ENCODE assay signal across 11 mouse cellular contexts in the genomic region with DNA sequence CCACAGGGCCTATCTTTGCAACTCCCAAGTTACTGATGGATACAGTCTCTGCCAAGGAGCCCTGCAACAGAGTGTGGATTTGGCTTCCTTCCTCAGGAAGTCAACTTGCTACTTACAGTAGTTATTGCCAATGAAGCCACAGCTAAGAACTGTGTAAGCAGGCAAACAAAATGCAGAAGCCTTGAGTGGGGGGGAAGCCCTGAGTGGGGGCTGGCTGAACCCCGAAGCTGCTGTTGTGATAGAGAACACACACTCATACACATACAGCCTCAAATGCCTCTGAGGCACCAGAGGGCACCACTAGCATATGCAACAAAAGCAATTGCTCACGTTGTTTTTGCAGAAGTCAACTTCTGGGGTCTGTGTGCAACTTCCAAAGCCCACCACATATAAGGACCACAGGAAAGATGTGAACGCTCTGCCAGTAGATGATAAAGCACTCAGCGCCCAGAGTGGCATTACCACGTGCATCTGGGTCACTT. TPM values are rescaled to one million over a fixed set of nuclear protein-coding genes. Genes with fewer than 3 reads are reported as not detected.
DNase-seq lines count a peak whose midpoint lies in the region; ATAC-seq and TF ChIP-seq lines count a peak whose summit lies in the region.
"Had no signal": no experiment of that assay in that cellular context is flagged by ENCODE, and none has a peak within 500 bp of the region (broad histone marks: within the 10 kb centered on the region; RNA-seq: fewer than 3 reads in every experiment).

No protein-coding gene starts in this region.

- H3K27ac ChIP-seq in forebrain, postnatal 0 days (ENCODE audit: low read depth, low read length): no peak overlapping the region
- H3K27ac ChIP-seq in forebrain, embryonic 12.5 days: no peak overlapping the region
- H3K27ac ChIP-seq in midbrain, embryonic 14.5 days (replicated peaks; ENCODE audit: low read depth, low read length): no peak overlapping the region
- no peak overlapping the region for H3K27ac ChIP-seq in midbrain, embryonic 11.5 days (ENCODE audit: low read depth, low read length)
- no peak overlapping the region for H3K27ac ChIP-seq in neural tube, embryonic 15.5 days (replicated peaks)
- H3K27ac ChIP-seq in forebrain, embryonic 13.5 days: no peak overlapping the region

- DNase-seq in forebrain, postnatal 0 days: no peak
- peak; percentile 5 for DNase-seq in midbrain, embryonic 14.5 days
- DNase-seq in midbrain, embryonic 11.5 days (ENCODE audit: low spot score, missing footprints): no peak
- peak; percentile 28 to 43 for DNase-seq in kidney, postnatal 4 days
- no peak for DNase-seq in cerebellum, postnatal 14 days
- DNase-seq: right cerebral cortex, postnatal 14 days had no signal

- peak; percentile 23; the same call in 1 of the 2 replicates for ATAC-seq in forebrain, postnatal 0 days
- no peak for ATAC-seq in forebrain, embryonic 12.5 days (ENCODE audit: low FRiP score)
- no peak for ATAC-seq in midbrain, embryonic 14.5 days (ENCODE audit: low FRiP score, low TSS enrichment)
- ATAC-seq in midbrain, embryonic 11.5 days (ENCODE audit: low FRiP score): no peak
- no peak for ATAC-seq in neural tube, embryonic 15.5 days (ENCODE audit: low FRiP score)
- ATAC-seq in forebrain, embryonic 13.5 days: no peak
- ATAC-seq: midbrain, embryonic 16.5 days had no signal

- no peak for TF ChIP-seq CTCF in forebrain, postnatal 0 days (IDR thresholded peaks at IDR 0.05; ENCODE audit: low read depth)

- 78% methylated on average over 5 of the region's 5 CpGs for WGBS in forebrain, postnatal 0 days
- WGBS in forebrain, embryonic 12.5 days: 90% methylated on average over 5 of the region's 5 CpGs
- WGBS in midbrain, embryonic 14.5 days: 94% methylated on average over 5 of the region's 5 CpGs
- WGBS in midbrain, embryonic 11.5 days: 88% methylated on average over 5 of the region's 5 CpGs
- 87% methylated on average over 5 of the region's 5 CpGs for WGBS in neural tube, embryonic 15.5 days
- 86% methylated on average over 5 of the region's 5 CpGs for WGBS in forebrain, embryonic 13.5 days

- no peaks in the 10 kb centered on the region for H3K4me1 ChIP-seq in forebrain, postnatal 0 days (ENCODE audit: insufficient read depth)
- H3K4me1 ChIP-seq in forebrain, embryonic 12.5 days: no peaks in the 10 kb centered on the region
- no peaks in the 10 kb centered on the region for H3K4me1 ChIP-seq in midbrain, embryonic 14.5 days (ENCODE audit: control insufficient read depth, insufficient read depth, low read length)
- H3K4me1 ChIP-seq in midbrain, embryonic 11.5 days (ENCODE audit: control insufficient read depth, insufficient read depth, low read length): no peaks in the 10 kb centered on the region
- H3K4me1 ChIP-seq in neural tube, embryonic 15.5 days: peaks cover 6% of the 10 kb centered on the region; the same call in 1 of the 2 replicates
- H3K4me1 ChIP-seq in forebrain, embryonic 13.5 days: no peaks in the 10 kb centered on the region

- peaks cover 71% of the 10 kb centered on the region for H3K36me3 ChIP-seq in forebrain, postnatal 0 days (ENCODE audit: insufficient read depth)
- peaks cover 93% of the 10 kb centered on the region for H3K36me3 ChIP-seq in forebrain, embryonic 12.5 days (replicated peaks)
- peaks cover 92% of the 10 kb centered on the region for H3K36me3 ChIP-seq in midbrain, embryonic 14.5 days (ENCODE audit: control insufficient read depth, insufficient read depth, low read length)
- H3K36me3 ChIP-seq in midbrain, embryonic 11.5 days (ENCODE audit: control insufficient read depth, insufficient read depth, low read length): peaks cover 11% of the 10 kb centered on the region; the same call in 1 of the 2 replicates
- H3K36me3 ChIP-seq in neural tube, embryonic 15.5 days: peaks cover 68% of the 10 kb centered on the region
- H3K36me3 ChIP-seq in forebrain, embryonic 13.5 days (ENCODE audit: poor library complexity, severe bottlenecking): peaks cover 99% of the 10 kb centered on the region

- no peaks in the 10 kb centered on the region for H3K9me3 ChIP-seq in forebrain, postnatal 0 days (ENCODE audit: low read length)
- no peaks in the 10 kb centered on the region for H3K9me3 ChIP-seq in forebrain, embryonic 12.5 days
- no peaks in the 10 kb centered on the region for H3K9me3 ChIP-seq in midbrain, embryonic 14.5 days (ENCODE audit: control insufficient read depth, low read length)
- no peaks in the 10 kb centered on the region for H3K9me3 ChIP-seq in midbrain, embryonic 11.5 days (ENCODE audit: control insufficient read depth, low read length)
- H3K9me3 ChIP-seq in neural tube, embryonic 15.5 days (replicated peaks): no peaks in the 10 kb centered on the region
- H3K9me3 ChIP-seq in forebrain, embryonic 13.5 days (replicated peaks): no peaks in the 10 kb centered on the region

- no peak overlapping the region for H3K4me3 ChIP-seq in forebrain, postnatal 0 days (ENCODE audit: low read depth, low read length)
- H3K4me3 ChIP-seq in forebrain, embryonic 12.5 days (replicated peaks): no peak overlapping the region
- no peak overlapping the region for H3K4me3 ChIP-seq in midbrain, embryonic 14.5 days (replicated peaks; ENCODE audit: low read depth, low read length)
- no peak overlapping the region for H3K4me3 ChIP-seq in midbrain, embryonic 11.5 days (ENCODE audit: low read depth, low read length)
- H3K4me3 ChIP-seq in neural tube, embryonic 15.5 days (replicated peaks): no peak overlapping the region
- H3K4me3 ChIP-seq in forebrain, embryonic 13.5 days: no peak overlapping the region
- H3K4me3 ChIP-seq: erythroblast, embryonic 14.5 days had no signal

- H3K4me2 ChIP-seq in forebrain, postnatal 0 days (ENCODE audit: low read depth): no peak overlapping the region
- no peak overlapping the region for H3K4me2 ChIP-seq in forebrain, embryonic 12.5 days
- H3K4me2 ChIP-seq in midbrain, embryonic 14.5 days (ENCODE audit: low read length): no peak overlapping the region
- H3K4me2 ChIP-seq in midbrain, embryonic 11.5 days: no peak overlapping the region
- no peak overlapping the region for H3K4me2 ChIP-seq in neural tube, embryonic 15.5 days
- H3K4me2 ChIP-seq in forebrain, embryonic 13.5 days: no peak overlapping the region

- H3K27me3 ChIP-seq in forebrain, postnatal 0 days (ENCODE audit: insufficient read depth, low read length): no peaks in the 10 kb centered on the region
- no peaks in the 10 kb centered on the region for H3K27me3 ChIP-seq in forebrain, embryonic 12.5 days
- H3K27me3 ChIP-seq in midbrain, embryonic 14.5 days (ENCODE audit: control insufficient read depth, insufficient read depth, low read length): no peaks in the 10 kb centered on the region
- H3K27me3 ChIP-seq in midbrain, embryonic 11.5 days (ENCODE audit: control insufficient read depth, insufficient read depth, low read length): no peaks in the 10 kb centered on the region
- H3K27me3 ChIP-seq in neural tube, embryonic 15.5 days (replicated peaks): no peaks in the 10 kb centered on the region
- H3K27me3 ChIP-seq in forebrain, embryonic 13.5 days: no peaks in the 10 kb centered on the region

- H3K9ac ChIP-seq in forebrain, postnatal 0 days: no peak overlapping the region
- H3K9ac ChIP-seq in forebrain, embryonic 12.5 days: no peak overlapping the region
- no peak overlapping the region for H3K9ac ChIP-seq in midbrain, embryonic 14.5 days (replicated peaks; ENCODE audit: low read length)
- H3K9ac ChIP-seq in midbrain, embryonic 11.5 days (ENCODE audit: low read length): no peak overlapping the region
- no peak overlapping the region for H3K9ac ChIP-seq in neural tube, embryonic 15.5 days (replicated peaks)
- no peak overlapping the region for H3K9ac ChIP-seq in forebrain, embryonic 13.5 days

RNA-seq across cellular contexts. Expression of gene Slc22a1, which starts 38.5 kb away (rescaled TPM):
- not detected in 2 replicates for total RNA-seq in forebrain, postnatal 0 days (2014; rRNA removed)
- polyA plus RNA-seq in forebrain, postnatal 0 days (2015; fragmentation: Nextera tagmentation; extraction: Ambion mirVana): not detected in 2 replicates
- polyA plus RNA-seq in forebrain, embryonic 12.5 days (2016; fragmentation: Nextera tagmentation; extraction: Ambion mirVana): 0.10 TPM in 1 of 2 replicates, not detected in the other
- not detected in 2 replicates for polyA plus RNA-seq in midbrain, embryonic 14.5 days (2014; fragmentation: Nextera tagmentation; extraction: Ambion mirVana)
- polyA plus RNA-seq in midbrain, embryonic 11.5 days (2014; fragmentation: Nextera tagmentation; extraction: Ambion mirVana): not detected in 2 replicates
- polyA plus RNA-seq in neural tube, embryonic 15.5 days (2015; fragmentation: Nextera tagmentation; extraction: Ambion mirVana): not detected in 2 replicates
- not detected in 2 replicates for polyA plus RNA-seq in forebrain, embryonic 13.5 days (2015; fragmentation: Nextera tagmentation; extraction: Ambion mirVana)
- polyA plus RNA-seq: erythroblast, embryonic 14.5 days; midbrain, embryonic 16.5 days had no signal

RNA-seq across cellular contexts. Expression of gene Igf2r, which starts 55.3 kb away (rescaled TPM):
- total RNA-seq in forebrain, postnatal 0 days (2014; rRNA removed): 27.2 and 36.0 TPM in 2 replicates
- 3.0 and 4.6 TPM in 2 replicates for polyA plus RNA-seq in forebrain, postnatal 0 days (2015; fragmentation: Nextera tagmentation; extraction: Ambion mirVana)
- polyA plus RNA-seq in forebrain, embryonic 12.5 days (2016; fragmentation: Nextera tagmentation; extraction: Ambion mirVana): 22.7 TPM in 2 replicates
- 9.2 and 13.4 TPM in 2 replicates for polyA plus RNA-seq in midbrain, embryonic 14.5 days (2014; fragmentation: Nextera tagmentation; extraction: Ambion mirVana)
- 13.3 and 14.9 TPM in 2 replicates for polyA plus RNA-seq in midbrain, embryonic 11.5 days (2014; fragmentation: Nextera tagmentation; extraction: Ambion mirVana)
- 10.1 and 12.6 TPM in 2 replicates for polyA plus RNA-seq in neural tube, embryonic 15.5 days (2015; fragmentation: Nextera tagmentation; extraction: Ambion mirVana)
- 10.5 and 11.7 TPM in 2 replicates for polyA plus RNA-seq in forebrain, embryonic 13.5 days (2015; fragmentation: Nextera tagmentation; extraction: Ambion mirVana)

Comparison
In these comparisons a context has a peak if more than half of its experiments do, and no peak if none do; other contexts are left out.
1. DNase-seq: peak in midbrain, embryonic 14.5 days (single experiment) and kidney, postnatal 4 days (2 of 2); none in forebrain, postnatal 0 days (single experiment), midbrain, embryonic 11.5 days (single experiment) and cerebellum, postnatal 14 days (0 of 2).